Mouse (Mus musculus) urinary bladder, postnatal 36 days (tissue): ENCODE measurements at regions not wholly inside any gene's neighbourhood (a gene's known extent, or its start where the extent isn't known, plus 50 kb on each side); places are given as distances from the start of the nearest gene placed in this dataset.
A peak's percentile ranks its signal among the peaks of the same experiment; 100 is the strongest.

ENCODE experiments used
- DNase-seq, 2 experiments: peaks; one replicate each; pipeline ENCODE4 v3.0.0; 2022; ENCODE audit warnings: low spot score in 2 of 2, mixed read lengths in 1 of 2

- no peak for DNase-seq
These were observed 78.8 kb downstream of the Zfp619 start for GRCm38 (mm10) chr7:39596403-39596802.

- DNase-seq = no peak
These were observed 96.2 kb downstream of the Zfp619 start for GRCm38 (mm10) chr7:39613767-39614166.

GRCm38 (mm10) chr7:39615092-39615491 is 97.5 kb downstream of the Zfp619 start:
- no peak for DNase-seq

GRCm38 (mm10) chr7:39621796-39622195 is 104.2 kb downstream of the Zfp619 start:
- DNase-seq = no peak

- DNase-seq = no peak
These were observed 115.3 kb downstream of the Zfp619 start for GRCm38 (mm10) chr7:39632836-39633235.

GRCm38 (mm10) chr7:39642333-39642732 is 124.8 kb downstream of the Zfp619 start:
- no peak for DNase-seq

- no peak for DNase-seq
These were observed 125.8 kb downstream of the Zfp619 start for GRCm38 (mm10) chr7:39643323-39643722.

GRCm38 (mm10) chr7:39650483-39651102 is 133.0 kb downstream of the Zfp619 start:
- no peak for DNase-seq

GRCm38 (mm10) chr7:39654563-39655286 is 137.2 kb downstream of the Zfp619 start:
- no peak for DNase-seq

- DNase-seq = peak in 1 of 2 experiments; percentile 2
These were observed 137.7 kb downstream of the Zfp619 start for GRCm38 (mm10) chr7:39655287-39655652.

GRCm38 (mm10) chr7:39655709-39656397 is 138.3 kb downstream of the Zfp619 start:
- no peak for DNase-seq

GRCm38 (mm10) chr7:39659597-39659996 is 142.0 kb downstream of the Zfp619 start:
- DNase-seq = peak in 1 of 2 experiments; percentile 14

- no peak for DNase-seq
These were observed 157.7 kb downstream of the Zfp619 start for GRCm38 (mm10) chr7:39675124-39675846.

- DNase-seq = no peak
These were observed 158.3 kb downstream of the Zfp619 start for GRCm38 (mm10) chr7:39675847-39676238.

GRCm38 (mm10) chr7:39680411-39680810 is 162.8 kb downstream of the Zfp619 start:
- no peak for DNase-seq

GRCm38 (mm10) chr7:39696589-39696988 is 179.0 kb downstream of the Zfp619 start:
- DNase-seq = no peak

GRCm38 (mm10) chr7:39701506-39701905 is 183.9 kb downstream of the Zfp619 start:
- DNase-seq = no peak

- no peak for DNase-seq
These were observed 187.8 kb downstream of the Zfp619 start for GRCm38 (mm10) chr7:39705118-39706095.

GRCm38 (mm10) chr7:39706606-39707005 is 189.0 kb downstream of the Zfp619 start:
- no peak for DNase-seq

GRCm38 (mm10) chr7:39716340-39717150 is 199.0 kb downstream of the Zfp619 start:
- no peak for DNase-seq
